Mouse (Mus musculus) CH12.LX (cell line): Measurements from ENCODE around the gene Gsx2.

Experiments
- CHD1 ChIP-seq: IDR thresholded peaks from 2 replicates; pipeline ENCODE4 v1.6.1; 2012; ENCODE audit warnings: low read depth, low read length, improper control_type of control experiment, inconsistent platforms
- ELF1 ChIP-seq: IDR thresholded peaks from 2 replicates; pipeline ENCODE4 v1.6.1; 2014; ENCODE audit warnings: low read depth, mild to moderate bottlenecking, inconsistent platforms, low read length, improper control_type of control experiment
- MAX ChIP-seq: IDR thresholded peaks from 2 replicates; pipeline ENCODE4 v1.6.1; 2011; ENCODE audit warnings: low read length, improper control_type of control experiment
- MXI1 ChIP-seq: IDR thresholded peaks from 2 replicates; pipeline ENCODE4 v1.6.1; 2011; ENCODE audit warnings: mild to moderate bottlenecking, low read depth, low read length, improper control_type of control experiment
- PAX5 ChIP-seq: IDR thresholded peaks from 2 replicates; pipeline ENCODE4 v1.6.1; 2012; ENCODE audit warnings: low read length, inconsistent platforms, mixed read lengths
- POLR2A ChIP-seq: IDR thresholded peaks from 2 replicates; pipeline ENCODE4 v1.6.1; 2011; ENCODE audit warnings: low read depth, mild to moderate bottlenecking, improper control_type of control experiment, low read length
- TCF12 ChIP-seq: IDR thresholded peaks from 2 replicates; pipeline ENCODE4 v1.6.1; 2014; ENCODE audit warnings: low read depth, mild to moderate bottlenecking, inconsistent platforms, low read length, improper control_type of control experiment
- USF1 ChIP-seq: IDR thresholded peaks from 2 replicates; pipeline ENCODE4 v1.6.1; 2014; ENCODE audit warnings: low read depth, mild to moderate bottlenecking, inconsistent platforms, low read length, improper control_type of control experiment
- ZC3H11A ChIP-seq: IDR thresholded peaks from 2 replicates; pipeline ENCODE4 v1.6.1; 2012; ENCODE audit warnings: low read depth, mild to moderate bottlenecking, inconsistent platforms, low read length, improper control_type of control experiment

- no peak for TF ChIP-seq ELF1
- TF ChIP-seq POLR2A = no peak
- TF ChIP-seq MAX = no peak
- TF ChIP-seq ZC3H11A = no peak
- no peak for TF ChIP-seq USF1
- TF ChIP-seq MXI1 = no peak
- TF ChIP-seq TCF12 = no peak
- TF ChIP-seq CHD1 = no peak
- no peak for TF ChIP-seq PAX5
Observed at GRCm38 (mm10) chr5:75109368-75109767, 34.0 kb downstream of the Gsx2 start.
